Mouse (Mus musculus): Measurements from ENCODE around the gene Fam189a1. TPM values are rescaled to one million over a fixed set of nuclear protein-coding genes. Genes with fewer than 3 reads are reported as not detected.

Gene Fam189a1
- polyA plus RNA-seq, 1 experiment from 2014 or later: 0.23 TPM

Small RNA genes within 50 kb of the gene (microRNA-seq; reads per million reads assigned to microRNA genes)
- not detected for gene Gm25249

All from limb, embryonic 10.5 days (tissue).